ENCODE assay signal across 8 mouse cellular contexts in the genomic region with DNA sequence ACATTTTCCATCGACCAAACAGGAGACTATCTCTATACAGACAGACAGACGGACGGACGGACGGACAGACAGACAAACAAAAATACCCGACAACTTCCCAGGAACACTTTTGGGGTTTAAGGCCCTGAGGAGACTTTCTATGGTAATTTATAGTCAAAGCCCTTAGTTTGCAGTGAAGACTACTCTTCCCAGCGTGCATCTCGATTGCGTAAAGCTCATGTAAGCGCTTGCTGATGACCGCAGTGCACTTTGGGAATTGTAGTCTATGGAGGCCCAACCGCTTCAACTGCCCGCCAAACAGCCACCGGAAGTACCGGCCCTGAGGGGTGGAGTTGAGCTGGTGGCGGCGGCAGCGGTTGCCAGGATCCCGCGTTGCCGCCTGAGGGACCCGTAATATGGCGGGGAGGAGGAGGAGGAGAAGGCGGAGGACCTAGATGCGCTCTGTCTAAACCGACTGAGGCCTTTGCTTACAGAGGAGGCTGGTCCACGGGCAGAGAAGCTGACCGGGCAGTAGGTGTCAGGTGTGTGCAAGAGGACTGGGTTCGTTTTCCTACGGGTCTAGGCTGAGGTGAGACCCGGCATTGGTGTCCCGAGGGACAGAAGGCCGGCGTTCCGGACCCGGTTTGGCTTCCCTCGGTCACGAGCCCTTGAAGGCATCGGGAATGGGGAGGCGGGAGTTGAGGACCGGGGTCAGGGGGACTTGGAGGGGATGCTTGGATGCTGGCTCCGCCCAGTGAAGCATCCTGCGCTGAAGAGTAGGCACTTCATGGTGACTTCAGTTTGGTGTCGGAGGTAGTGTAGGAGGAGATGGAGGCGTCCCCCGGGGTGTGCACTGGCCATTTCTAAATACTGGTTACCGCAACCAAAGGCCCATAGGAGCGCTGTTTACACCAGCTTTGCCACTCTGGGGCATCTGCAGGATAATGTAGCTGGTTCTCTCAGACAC. TPM values are rescaled to one million over a fixed set of nuclear protein-coding genes. Genes with fewer than 3 reads are reported as not detected.
DNase-seq lines count a peak whose midpoint lies in the region; ATAC-seq and TF ChIP-seq lines count a peak whose summit lies in the region.

A gene (plus strand): TSS at position 325 of the 946 bp plus-strand sequence.

- peak within 1 kb of the TSS; percentile 87 for H3K4me3 ChIP-seq in heart, embryonic 12.5 days
- peak within 1 kb of the TSS; percentile 84 for H3K4me3 ChIP-seq in kidney, postnatal 0 days (replicated peaks; ENCODE audit: low read depth, low read length)
- peak within 1 kb of the TSS; percentile 91 for H3K4me3 ChIP-seq in liver, embryonic 11.5 days (ENCODE audit: low read depth, low read length)
- H3K4me3 ChIP-seq in stomach, embryonic 14.5 days (ENCODE audit: low read depth, low read length): peak within 1 kb of the TSS; percentile 55

- peak within 1 kb of the TSS; percentile 73 for H3K9ac ChIP-seq in heart, embryonic 12.5 days
- peak within 1 kb of the TSS; percentile 62 for H3K9ac ChIP-seq in kidney, postnatal 0 days (ENCODE audit: low read depth, low read length)
- peak within 1 kb of the TSS; percentile 71 for H3K9ac ChIP-seq in liver, embryonic 11.5 days (ENCODE audit: low read depth, low read length)
- H3K9ac ChIP-seq in stomach, embryonic 14.5 days (replicated peaks; ENCODE audit: low read depth, low read length): peak within 1 kb of the TSS; percentile 15

- DNase-seq in B cell, adult 2 months: peak; percentile 91 to 92
- DNase-seq in brain, adult 2 months (ENCODE audit: low read depth, low spot score): peak; percentile 100
- DNase-seq in kidney, postnatal 0 days (ENCODE audit: low spot score): peak; percentile 98
- DNase-seq in liver, embryonic 11.5 days (ENCODE audit: low spot score): peak; percentile 90
- DNase-seq in naive thymus-derived CD4-positive, alpha-beta T cell, adult 2 months (ENCODE audit: low read depth): peak; percentile 94

- no peaks in the 10 kb centered on the region for H3K9me3 ChIP-seq in heart, embryonic 12.5 days (replicated peaks)
- no peaks in the 10 kb centered on the region for H3K9me3 ChIP-seq in kidney, postnatal 0 days (replicated peaks; ENCODE audit: low read length)
- no peaks in the 10 kb centered on the region for H3K9me3 ChIP-seq in liver, embryonic 11.5 days (ENCODE audit: control insufficient read depth, low read length)
- no peaks in the 10 kb centered on the region for H3K9me3 ChIP-seq in stomach, embryonic 14.5 days (ENCODE audit: control insufficient read depth, low read depth, low read length)

- H3K36me3 ChIP-seq in heart, embryonic 12.5 days: peaks cover 7% of the 10 kb centered on the region; the same call in 1 of the 2 replicates
- no peaks in the 10 kb centered on the region; the same call in 1 of the 2 replicates for H3K36me3 ChIP-seq in kidney, postnatal 0 days (ENCODE audit: insufficient read depth, low read length)
- 0 out of 2 replicates have a peak, but pooled peaks cover 2% of the 10 kb centered on the region for H3K36me3 ChIP-seq in liver, embryonic 11.5 days (ENCODE audit: control insufficient read depth, insufficient read depth, low read length)
- no peaks in the 10 kb centered on the region; the same call in 1 of the 2 replicates for H3K36me3 ChIP-seq in stomach, embryonic 14.5 days (ENCODE audit: control insufficient read depth, insufficient read depth, low read length)

- WGBS in heart, embryonic 12.5 days: under 1% methylated on average over 48 of the region's 48 CpGs
- WGBS in kidney, postnatal 0 days: under 1% methylated on average over 48 of the region's 48 CpGs
- WGBS in liver, embryonic 11.5 days: under 1% methylated on average over 48 of the region's 48 CpGs
- WGBS in stomach, embryonic 14.5 days: under 1% methylated on average over 48 of the region's 48 CpGs

- TF ChIP-seq CTCF in kidney, postnatal 0 days (IDR thresholded peaks at IDR 0.05; ENCODE audit: low read depth): peak; percentile 30

- peak within 1 kb of the TSS; percentile 92 for H3K4me2 ChIP-seq in heart, embryonic 12.5 days
- H3K4me2 ChIP-seq in kidney, postnatal 0 days (ENCODE audit: low read length): peak within 1 kb of the TSS; percentile 92
- peak within 1 kb of the TSS; percentile 78 for H3K4me2 ChIP-seq in liver, embryonic 11.5 days
- H3K4me2 ChIP-seq in stomach, embryonic 14.5 days (replicated peaks; ENCODE audit: low read depth, low read length): peak within 1 kb of the TSS; percentile 83

- H3K27me3 ChIP-seq in heart, embryonic 12.5 days (replicated peaks): no peaks in the 10 kb centered on the region
- no peaks in the 10 kb centered on the region for H3K27me3 ChIP-seq in kidney, postnatal 0 days (ENCODE audit: insufficient read depth, low read length)
- no peaks in the 10 kb centered on the region for H3K27me3 ChIP-seq in liver, embryonic 11.5 days (replicated peaks; ENCODE audit: control insufficient read depth, insufficient read depth, low read length)
- H3K27me3 ChIP-seq in stomach, embryonic 14.5 days (ENCODE audit: control insufficient read depth, insufficient read depth, low read length): no peaks in the 10 kb centered on the region

- ATAC-seq in erythroblast, adult 5-6 weeks (replicated peaks; ENCODE audit: low FRiP score, poor library complexity, severe bottlenecking): peak; percentile 99
- ATAC-seq in heart, embryonic 12.5 days (ENCODE audit: insufficient number of reproducible peaks, low FRiP score): peak; percentile 97
- peak; percentile 95 for ATAC-seq in kidney, postnatal 0 days (replicated peaks; ENCODE audit: low FRiP score, low read depth)
- ATAC-seq in liver, embryonic 11.5 days (replicated peaks; ENCODE audit: low FRiP score): peak; percentile 96
- ATAC-seq in stomach, embryonic 14.5 days (ENCODE audit: insufficient number of reproducible peaks, insufficient read depth, low FRiP score, low read depth): peak; percentile 96

- H3K27ac ChIP-seq in heart, embryonic 12.5 days (ENCODE audit: poor library complexity, severe bottlenecking): no peak within 1 kb of the TSS
- H3K27ac ChIP-seq in kidney, postnatal 0 days: peak within 1 kb of the TSS; percentile 47; the same call in 1 of the 2 replicates
- no peak within 1 kb of the TSS for H3K27ac ChIP-seq in liver, embryonic 11.5 days (ENCODE audit: low read depth, low read length)
- H3K27ac ChIP-seq in stomach, embryonic 14.5 days (ENCODE audit: low read length): no peak within 1 kb of the TSS

- peaks cover 9% of the 10 kb centered on the region for H3K4me1 ChIP-seq in heart, embryonic 12.5 days (replicated peaks)
- H3K4me1 ChIP-seq in kidney, postnatal 0 days (replicated peaks; ENCODE audit: insufficient read depth, low read length): no peaks in the 10 kb centered on the region
- H3K4me1 ChIP-seq in liver, embryonic 11.5 days (replicated peaks; ENCODE audit: control insufficient read depth, insufficient read depth, low read length): 0 out of 2 replicates have a peak, but pooled peaks cover 5% of the 10 kb centered on the region
- peaks cover 6% of the 10 kb centered on the region; the same call in 1 of the 2 replicates for H3K4me1 ChIP-seq in stomach, embryonic 14.5 days (ENCODE audit: control insufficient read depth, insufficient read depth, low read length)

RNA-seq across cellular contexts. Expression of the gene that starts here (rescaled TPM):
- 18.3 and 25.1 TPM in 2 replicates for total RNA-seq in erythroblast, adult 5-6 weeks (2015; ENCODE audit: low replicate concordance)
- total RNA-seq in erythroblast, adult 5-6 weeks (2017; ENCODE audit: low replicate concordance): 20.1 and 27.7 TPM in 2 replicates
- 9.6 and 9.7 TPM in 2 replicates for polyA plus RNA-seq in heart, embryonic 12.5 days (2016; fragmentation: Nextera tagmentation; extraction: Ambion mirVana)
- 6.8 and 8.1 TPM in 2 replicates for polyA plus RNA-seq in kidney, postnatal 0 days (2015; fragmentation: Nextera tagmentation; extraction: Ambion mirVana)
- polyA plus RNA-seq in liver, embryonic 11.5 days (2014; fragmentation: Nextera tagmentation; extraction: Ambion mirVana): 7.9 and 9.0 TPM in 2 replicates
- polyA plus RNA-seq in stomach, embryonic 14.5 days (2014; fragmentation: Nextera tagmentation; extraction: Ambion mirVana): 11.0 and 12.2 TPM in 2 replicates

Comparison
In these comparisons a context has a peak if more than half of its experiments do, and no peak if none do; other contexts are left out.
1. H3K9ac ChIP-seq: peak in every context shown above with its lines; median percentile 73 in heart, embryonic 12.5 days; 71 in liver, embryonic 11.5 days; 62 in kidney, postnatal 0 days; 15 in stomach, embryonic 14.5 days.